Mouse (Mus musculus) embryonic fibroblast, embryonic 13.5 days (primary cell): ENCODE measurements at regions not wholly inside any gene's neighbourhood (a gene's known extent, or its start where the extent isn't known, plus 50 kb on each side); places are given as distances from the start of the nearest gene placed in this dataset.

Source experiments
- CTCF ChIP-seq: IDR thresholded peaks from 2 replicates; pipeline ENCODE4 v1.5.1; 2011; ENCODE audit warnings: mild to moderate bottlenecking, control low read depth, low read length, moderate library complexity, borderline replicate concordance; ENCODE audit not compliant: insufficient read depth
- POLR2A ChIP-seq: IDR thresholded peaks from 2 replicates; pipeline ENCODE4 v1.6.1; 2011; ENCODE audit warnings: low read depth, mild to moderate bottlenecking, control low read depth, low read length, moderate library complexity

DNA sequence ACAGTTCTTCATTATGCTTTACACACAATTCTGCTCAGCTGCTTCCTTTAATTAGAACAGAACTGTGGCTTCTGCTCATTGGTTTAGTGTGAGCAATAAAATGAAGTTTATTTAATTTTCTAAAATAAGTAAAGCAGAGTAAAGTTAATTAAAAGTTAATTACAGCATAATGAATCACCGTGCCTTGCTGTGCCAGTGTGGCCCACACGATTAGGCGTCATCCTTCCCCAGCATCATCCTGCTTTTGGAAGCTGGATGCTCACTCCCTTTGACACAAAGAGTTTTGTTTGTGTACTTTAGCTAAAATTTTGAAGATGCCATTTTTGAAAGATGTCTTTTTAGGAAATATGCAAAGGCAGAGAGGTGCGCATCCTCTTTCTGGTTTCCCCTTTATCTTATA is 316.4 kb downstream of the Tfec start:
- TF ChIP-seq CTCF, result no peak
- no peak for TF ChIP-seq POLR2A
